ENCODE assay signal across 8 mouse cellular contexts in genomic region chr1:88008211-88008697, GRCm38 (mm10). TPM values are rescaled to one million over a fixed set of nuclear protein-coding genes. Genes with fewer than 3 reads are reported as not detected.
DNase-seq lines count a peak whose midpoint lies in the region; ATAC-seq and TF ChIP-seq lines count a peak whose summit lies in the region.

Usp40 (minus strand) TSS chr1:88008551.

- H3K9ac ChIP-seq in MEL (ENCODE audit: control insufficient read depth, low read depth, low read length, poor library complexity, severe bottlenecking): peak within 1 kb of the TSS; percentile 89
- H3K9ac ChIP-seq in lung, embryonic 16.5 days (ENCODE audit: low read length): peak within 1 kb of the TSS; percentile 86

- no peak for TF ChIP-seq CTCF in MEL (IDR thresholded peaks at IDR 0.05 in 2 of 3, conservative IDR thresholded peaks at IDR 0.05 in 1 of 3; ENCODE audit: control insufficient read depth in 1 of 3, insufficient read depth in 1 of 3, low read depth in 2 of 3, low read length in 3 of 3, poor library complexity in 1 of 3, severe bottlenecking in 1 of 3)
- no peak for TF ChIP-seq CTCF in cerebellum, adult 2 months (IDR thresholded peaks at IDR 0.05; ENCODE audit: borderline replicate concordance, insufficient read depth, low read depth, low read length)

- H3K4me3 ChIP-seq in MEL (ENCODE audit: control insufficient read depth in 1 of 2, insufficient read depth in 1 of 2, low read depth in 2 of 2, low read length in 2 of 2): peak within 1 kb of the TSS; percentile 77
- H3K4me3 ChIP-seq in cerebellum, adult 2 months (replicated peaks; ENCODE audit: insufficient read depth, low read depth, low read length): peak within 1 kb of the TSS; percentile 83
- H3K4me3 ChIP-seq in lung, embryonic 16.5 days (ENCODE audit: low read length): peak within 1 kb of the TSS; percentile 60

- 0 out of 2 replicates have a peak within 1 kb of the TSS, but pooled peaks have one; percentile 14 for H3K27ac ChIP-seq in MEL (ENCODE audit: control insufficient read depth, low read depth, low read length)
- peak within 1 kb of the TSS; percentile 79 for H3K27ac ChIP-seq in cerebellum, adult 2 months (ENCODE audit: insufficient read depth, low read length)
- H3K27ac ChIP-seq in lung, embryonic 16.5 days (ENCODE audit: low read length): peak within 1 kb of the TSS; percentile 73

- ATAC-seq in hematopoietic stem cell, adult 5-6 weeks (replicated peaks in 1 of 2; ENCODE audit: insufficient read depth in 1 of 2, low FRiP score in 2 of 2, low TSS enrichment in 1 of 2, low read depth in 1 of 2, poor library complexity in 2 of 2, severe bottlenecking in 2 of 2): peak; percentile 83 to 93
- ATAC-seq in lung, embryonic 16.5 days (ENCODE audit: low read depth): peak; percentile 96

- TF ChIP-seq RAD21 in MEL (IDR thresholded peaks at IDR 0.05; ENCODE audit: low read depth, low read length): no peak

- H3K79me2 ChIP-seq in MEL (ENCODE audit: control insufficient read depth, insufficient read depth, low read length, poor library complexity): peaks cover 2% of the 10 kb centered on the region; the same call in 1 of the 2 replicates

- TF ChIP-seq EP300 in MEL (IDR thresholded peaks at IDR 0.05; ENCODE audit: low read depth in 1 of 2, low read length in 2 of 2): peak in 1 of 2 experiments; percentile 10; a peak in 1 of 4 replicates

- TF ChIP-seq POLR2A in MEL (IDR thresholded peaks at IDR 0.05; ENCODE audit: control insufficient read depth in 1 of 2, insufficient read depth in 1 of 2, low read depth in 1 of 2, low read length in 2 of 2, poor library complexity in 1 of 2): peak; percentile 69 to 75; a peak in 2 of 4 replicates
- peak; percentile 47; the same call in 1 of the 2 replicates for TF ChIP-seq POLR2A in cerebellum, adult 2 months (IDR thresholded peaks at IDR 0.05; ENCODE audit: borderline replicate concordance, insufficient read depth, low read length)

- no peaks in the 10 kb centered on the region for H3K27me3 ChIP-seq in MEL (ENCODE audit: control insufficient read depth in 1 of 2, insufficient read depth in 2 of 2, low read length in 2 of 2)
- no peaks in the 10 kb centered on the region for H3K27me3 ChIP-seq in cerebellum, adult 2 months (ENCODE audit: control insufficient read depth, insufficient read depth, low read length)
- no peaks in the 10 kb centered on the region for H3K27me3 ChIP-seq in lung, embryonic 16.5 days (ENCODE audit: control insufficient read depth, insufficient read depth, low read depth, low read length)

- WGBS in cerebellum, adult 2 months: 1% methylated on average over 45 of the region's 45 CpGs
- WGBS in lung, embryonic 16.5 days: under 1% methylated on average over 45 of the region's 45 CpGs

- peak; percentile 89 for DNase-seq in MEL (ENCODE audit: low read depth, low spot score)
- DNase-seq in cerebellum, adult 2 months: peak; percentile 74 to 84
- peak; percentile 83 for DNase-seq in forelimb bud, embryonic 11.5 days (ENCODE audit: low read depth, low spot score)
- peak; percentile 54 for DNase-seq in layer of hippocampus, adult 9-10 months (ENCODE audit: low spot score)
- DNase-seq in ovary, postnatal 14 days (ENCODE audit: low spot score): peak; percentile 71
- DNase-seq in thymus, postnatal 14 days: peak; percentile 80

- H3K4me1 ChIP-seq in MEL (ENCODE audit: control insufficient read depth in 1 of 2, insufficient read depth in 2 of 2, low read length in 2 of 2): peaks cover 2 to 10% of the 10 kb centered on the region in 2 experiments; a peak in 3 of 4 replicates
- no peaks in the 10 kb centered on the region for H3K4me1 ChIP-seq in cerebellum, adult 2 months (ENCODE audit: control insufficient read depth, insufficient read depth, low read length)
- H3K4me1 ChIP-seq in lung, embryonic 16.5 days (replicated peaks; ENCODE audit: control insufficient read depth, insufficient read depth, low read length): peaks cover 7% of the 10 kb centered on the region; the same call in 1 of the 2 replicates

- no peaks in the 10 kb centered on the region for H3K9me3 ChIP-seq in MEL (replicated peaks; ENCODE audit: insufficient read depth, low read length)
- no peaks in the 10 kb centered on the region for H3K9me3 ChIP-seq in lung, embryonic 16.5 days (ENCODE audit: control insufficient read depth, low read length)

- H3K4me2 ChIP-seq in lung, embryonic 16.5 days (ENCODE audit: low read depth, low read length): peak within 1 kb of the TSS; percentile 61

- H3K36me3 ChIP-seq in MEL (ENCODE audit: control insufficient read depth in 1 of 2, insufficient read depth in 2 of 2, low read length in 2 of 2): peaks cover 0 to 8% of the 10 kb centered on the region in 2 experiments; a peak in 2 of 4 replicates
- H3K36me3 ChIP-seq in lung, embryonic 16.5 days (ENCODE audit: control insufficient read depth, insufficient read depth, low read length): peaks cover 9% of the 10 kb centered on the region

TF ChIP-seq in MEL, 35 proteins besides CTCF, POLR2A, EP300 and RAD21:
- no peak for TF ChIP-seq MXI1 (IDR thresholded peaks at IDR 0.05; ENCODE audit: low read depth, low read length)
- no peak for TF ChIP-seq MEF2A (IDR thresholded peaks at IDR 0.05; ENCODE audit: extremely low read depth, insufficient replicate concordance, low read depth, low read length, poor library complexity, severe bottlenecking)
- TF ChIP-seq RCOR1 (IDR thresholded peaks at IDR 0.05; ENCODE audit: low read depth, low read length): no peak
- TF ChIP-seq MAZ (IDR thresholded peaks at IDR 0.05; ENCODE audit: low read depth, low read length): peak; percentile 59; the same call in 1 of the 2 replicates
- peak; percentile 30; the same call in 1 of the 2 replicates for TF ChIP-seq USF1 (IDR thresholded peaks at IDR 0.05; ENCODE audit: low read depth, low read length)
- no peak for TF ChIP-seq GATA1 (IDR thresholded peaks at IDR 0.05; ENCODE audit: low read depth, low read length)
- no peak for TF ChIP-seq MAFK (IDR thresholded peaks at IDR 0.05; ENCODE audit: borderline replicate concordance, low read depth, low read length)
- TF ChIP-seq TAL1 (IDR thresholded peaks at IDR 0.05; ENCODE audit: low read length): no peak
- TF ChIP-seq HCFC1 (IDR thresholded peaks at IDR 0.05; ENCODE audit: low read depth, low read length): peak; percentile 98
- TF ChIP-seq SIN3A (IDR thresholded peaks at IDR 0.05; ENCODE audit: low read length): peak; percentile 60; the same call in 1 of the 2 replicates
- TF ChIP-seq UBTF (IDR thresholded peaks at IDR 0.05; ENCODE audit: borderline replicate concordance, insufficient read depth, low read depth, low read length): peak; percentile 81; the same call in 1 of the 2 replicates
- peak; percentile 28; the same call in 1 of the 2 replicates for TF ChIP-seq ELF1 (IDR thresholded peaks at IDR 0.05; ENCODE audit: low read depth, low read length)
- TF ChIP-seq NELFE (IDR thresholded peaks at IDR 0.05; ENCODE audit: low read depth, low read length): peak; percentile 66
- peak; percentile 83 for TF ChIP-seq KAT2A (conservative IDR thresholded peaks at IDR 0.05; ENCODE audit: low read depth, low read length)
- peak; percentile 63 for TF ChIP-seq MYC (IDR thresholded peaks at IDR 0.05; ENCODE audit: low read depth, low read length)
- no peak for TF ChIP-seq ZNF384 (IDR thresholded peaks at IDR 0.05; ENCODE audit: low read depth, low read length)
- no peak for TF ChIP-seq ZC3H11A (IDR thresholded peaks at IDR 0.05; ENCODE audit: low read depth, low read length)
- TF ChIP-seq ETS1 (IDR thresholded peaks at IDR 0.05; ENCODE audit: low read depth, low read length): peak; percentile 11; the same call in 1 of the 2 replicates
- TF ChIP-seq USF2 (IDR thresholded peaks at IDR 0.05; ENCODE audit: borderline replicate concordance in 1 of 2, insufficient read depth in 1 of 2, low read depth in 1 of 2, low read length in 2 of 2): no peak
- no peak for TF ChIP-seq E2F4 (IDR thresholded peaks at IDR 0.05; ENCODE audit: borderline replicate concordance, low read depth, low read length)
- TF ChIP-seq TBP (IDR thresholded peaks at IDR 0.05; ENCODE audit: low read depth, low read length): peak; percentile 59
- TF ChIP-seq CHD2 (IDR thresholded peaks at IDR 0.05; ENCODE audit: low read length): peak; percentile 60; the same call in 1 of the 2 replicates
- TF ChIP-seq SMC3 (IDR thresholded peaks at IDR 0.05; ENCODE audit: low read depth, low read length): no peak
- no peak for TF ChIP-seq ZKSCAN1 (IDR thresholded peaks at IDR 0.05; ENCODE audit: low read depth, low read length)
- TF ChIP-seq POLR2AphosphoS2 (IDR thresholded peaks at IDR 0.05; ENCODE audit: low read length): no peak
- TF ChIP-seq TCF12 (IDR thresholded peaks at IDR 0.05; ENCODE audit: low read depth, low read length): peak; percentile 43; the same call in 1 of the 2 replicates
- no peak for TF ChIP-seq JUND (IDR thresholded peaks at IDR 0.05; ENCODE audit: low read depth, low read length)
- no peak for TF ChIP-seq CHD1 (IDR thresholded peaks at IDR 0.05; ENCODE audit: low read depth, low read length)
- TF ChIP-seq MYB (IDR thresholded peaks at IDR 0.05; ENCODE audit: low read depth, low read length): no peak
- TF ChIP-seq MAX (IDR thresholded peaks at IDR 0.05; ENCODE audit: low read length): peak; percentile 88
- no peak for TF ChIP-seq BHLHE40 (IDR thresholded peaks at IDR 0.05; ENCODE audit: borderline replicate concordance, low read depth, low read length)
- TF ChIP-seq ZMIZ1 (IDR thresholded peaks at IDR 0.05; ENCODE audit: low read depth, low read length): 0 out of 2 replicates have a peak, but pooled peaks have one; percentile 29
- 0 out of 2 replicates have a peak, but pooled peaks have one; percentile 12 for TF ChIP-seq NRF1 (IDR thresholded peaks at IDR 0.05; ENCODE audit: insufficient read depth, low read depth, low read length, poor library complexity, severe bottlenecking)

RNA-seq across cellular contexts. Expression of gene Usp40, which starts in this region (rescaled TPM):
- 8.8 and 8.9 TPM in 2 replicates for total RNA-seq in MEL (2012; rRNA removed)
- 10 to 100 TPM in 1 of 2 experiments, not detected in 1; 10.1 TPM for polyA plus RNA-seq in MEL (2012; ENCODE audit: insufficient read depth in 1 of 2, insufficient read length in 2 of 2, low read depth in 1 of 2, low replicate concordance in 2 of 2, missing spikeins in 1 of 2)
- 18.8 and 19.7 TPM in 2 replicates for polyA plus RNA-seq in cerebellum, adult 2 months (2012; rRNA removed)
- 24.8 and 31.1 TPM in 2 replicates for total RNA-seq in hematopoietic stem cell, adult 5-6 weeks (2017)
- polyA plus RNA-seq in lung, embryonic 16.5 days (2015; fragmentation: Nextera tagmentation; extraction: Ambion mirVana): 35.4 and 36.3 TPM in 2 replicates

Comparison
In these comparisons a context has a peak if more than half of its experiments do, and no peak if none do; other contexts are left out.
1. Peak in every context shown above with its lines: DNase-seq, ATAC-seq, H3K4me3 ChIP-seq and H3K27ac ChIP-seq.
2. H3K27ac ChIP-seq: peak in every context shown above with its lines; median percentile 79 in cerebellum, adult 2 months; 73 in lung, embryonic 16.5 days; 14 in MEL.